ENCODE assay signal across 22 mouse cellular contexts in genomic region chr13:105096316-105096715, GRCm38 (mm10). TPM values are rescaled to one million over a fixed set of nuclear protein-coding genes. Genes with fewer than 3 reads are reported as not detected.
"Had no signal": no experiment of that assay in that cellular context is flagged by ENCODE, and none has a peak within 500 bp of the region (broad histone marks: within the 10 kb centered on the region; RNA-seq: fewer than 3 reads in every experiment).

No protein-coding gene starts in this region.

- H3K36me3 ChIP-seq: kidney, embryonic 15.5 days; limb, embryonic 15.5 days; liver, embryonic 12.5 days; midbrain, embryonic 15.5 days; neural tube, embryonic 12.5 days had no signal

- H3K4me3 ChIP-seq: kidney, embryonic 15.5 days; left cerebral cortex, adult 2 months; limb, embryonic 15.5 days; liver, embryonic 12.5 days; midbrain, embryonic 15.5 days; neural tube, embryonic 12.5 days had no signal

- H3K4me1 ChIP-seq: kidney, embryonic 15.5 days; limb, embryonic 15.5 days; liver, embryonic 12.5 days; midbrain, embryonic 15.5 days; neural tube, embryonic 12.5 days had no signal

- H3K27me3 ChIP-seq: kidney, embryonic 15.5 days; limb, embryonic 15.5 days; liver, embryonic 12.5 days; midbrain, embryonic 15.5 days; neural tube, embryonic 12.5 days had no signal

- H3K9me3 ChIP-seq: kidney, embryonic 15.5 days; limb, embryonic 15.5 days; liver, embryonic 12.5 days; midbrain, embryonic 15.5 days; neural tube, embryonic 12.5 days had no signal

- H3K27ac ChIP-seq: kidney, embryonic 15.5 days; left cerebral cortex, adult 2 months; limb, embryonic 15.5 days; liver, embryonic 12.5 days; midbrain, embryonic 15.5 days; neural tube, embryonic 12.5 days; stomach, postnatal 0 days had no signal

- DNase-seq: kidney, adult 2 months; kidney, postnatal 14 days; lung, embryonic 14.5 days; lung, postnatal 10 days; lung, postnatal 4 days; thymus, postnatal 4 days had no signal

- H3K4me2 ChIP-seq: kidney, embryonic 15.5 days; limb, embryonic 15.5 days; liver, embryonic 12.5 days; lung, embryonic 14.5 days; midbrain, embryonic 15.5 days; neural tube, embryonic 12.5 days had no signal

- ATAC-seq: intestine, embryonic 16.5 days; liver, embryonic 12.5 days; midbrain, embryonic 15.5 days had no signal

- H3K9ac ChIP-seq: kidney, embryonic 15.5 days; limb, embryonic 15.5 days; liver, embryonic 12.5 days; lung, embryonic 14.5 days; midbrain, embryonic 15.5 days; neural tube, embryonic 12.5 days had no signal

RNA-seq across cellular contexts. Expression of gene 4933425L06Rik, which starts 14.4 kb away (rescaled TPM):
- total RNA-seq: layer of hippocampus, adult 8-10 months; layer of hippocampus, postnatal 25 days; left cerebral cortex, adult 2 months; left cerebral cortex, postnatal 25 days; megakaryocyte, adult 5-6 weeks; neutrophil, adult 5-6 weeks had no signal
- polyA plus RNA-seq: intestine, embryonic 16.5 days; kidney, adult 2 months; kidney, embryonic 15.5 days; large intestine, adult 2 months; limb, embryonic 11.5 days; limb, embryonic 15.5 days; liver, embryonic 12.5 days; liver, embryonic 16.5 days; lung, embryonic 14.5 days; midbrain, embryonic 15.5 days; neural tube, embryonic 12.5 days; stomach, postnatal 0 days had no signal

RNA-seq across cellular contexts. Expression of gene Rgs7bp, which starts 41.6 kb away (rescaled TPM):
- total RNA-seq: neutrophil, adult 5-6 weeks had no signal
